Mouse (Mus musculus) forebrain, embryonic 11.5 days (tissue): ENCODE data around the gene Lao1. TPM values are rescaled to one million over a fixed set of nuclear protein-coding genes. Genes with fewer than 3 reads are reported as not detected.
A peak's percentile ranks its signal among the peaks of the same experiment; 100 is the strongest.

Experiments used
- ATAC-seq: fragments of 200-750 bp; cut with Nextera tagmentation; replicated peaks from 2 replicates; pipeline ENCODE4 v1.8.0; 2017; ENCODE audit warnings: moderate TSS enrichment; ENCODE audit not compliant: low FRiP score
- DNase-seq: peaks from one replicate; pipeline ENCODE4 v3.0.0-alpha.2; 2017; ENCODE audit warnings: low spot score
- H3K27ac ChIP-seq: fragments of 300-500 bp; sonication (generic); 2 replicates; pipeline ENCODE4 v1.5.1; 2014; ENCODE audit warnings: low read depth, low read length
- H3K27me3 ChIP-seq: fragments of 300-500 bp; sonication (generic); 2 replicates; pipeline ENCODE4 v1.6.1; 2014; ENCODE audit warnings: mild to moderate bottlenecking, low read length, mixed read lengths; ENCODE audit not compliant: control insufficient read depth, insufficient read depth
- H3K36me3 ChIP-seq: fragments of 300-500 bp; sonication (generic); 2 replicates; pipeline ENCODE4 v1.6.1; 2014; ENCODE audit warnings: mild to moderate bottlenecking, low read length, moderate library complexity, mixed read lengths; ENCODE audit not compliant: control insufficient read depth, insufficient read depth
- H3K4me1 ChIP-seq: fragments of 300-500 bp; sonication (generic); replicated peaks from 2 replicates; pipeline ENCODE4 v1.6.1; 2014; ENCODE audit warnings: low read length, mixed read lengths; ENCODE audit not compliant: control insufficient read depth, insufficient read depth
- H3K4me2 ChIP-seq: fragments of 300-500 bp; sonication (generic); 2 replicates; pipeline ENCODE4 v1.6.1; 2014; ENCODE audit warnings: low read depth, mild to moderate bottlenecking, low read length, moderate library complexity, mixed read lengths; ENCODE audit not compliant: severe bottlenecking
- H3K4me3 ChIP-seq: fragments of 300-500 bp; sonication (generic); 2 replicates; pipeline ENCODE4 v1.5.1; 2014; ENCODE audit warnings: low read depth, low read length
- H3K9ac ChIP-seq: fragments of 300-500 bp; sonication (generic); 2 replicates; pipeline ENCODE4 v1.6.1; 2014; ENCODE audit warnings: low read length
- H3K9me3 ChIP-seq: fragments of 300-500 bp; sonication (generic); 2 replicates; pipeline ENCODE4 v1.6.1; 2016; ENCODE audit warnings: low read length, mixed read lengths; ENCODE audit not compliant: control insufficient read depth
- WGBS: fragments of 180-500 bp; shearing (Covaris S2); extraction: QIAGEN DNeasy Blood & Tissue Kit; methylation state at CpG from one replicate; pipeline ENCODE4 v1.1.7; 2014; 5-methylcytosine and 5-hydroxymethylcytosine counted together
- polyA plus RNA-seq: library from polyadenylated mRNA; unstranded; fragments of >200 nt; fragmentation: Nextera tagmentation; extraction: Ambion mirVana; gene quantifications from 2 replicates; pipeline ENCODE4 v1.2.1, GENCODE M21; 2014

Lao1 gene
- polyA plus RNA-seq, 1 experiment from 2014 or later: not detected

DNA sequence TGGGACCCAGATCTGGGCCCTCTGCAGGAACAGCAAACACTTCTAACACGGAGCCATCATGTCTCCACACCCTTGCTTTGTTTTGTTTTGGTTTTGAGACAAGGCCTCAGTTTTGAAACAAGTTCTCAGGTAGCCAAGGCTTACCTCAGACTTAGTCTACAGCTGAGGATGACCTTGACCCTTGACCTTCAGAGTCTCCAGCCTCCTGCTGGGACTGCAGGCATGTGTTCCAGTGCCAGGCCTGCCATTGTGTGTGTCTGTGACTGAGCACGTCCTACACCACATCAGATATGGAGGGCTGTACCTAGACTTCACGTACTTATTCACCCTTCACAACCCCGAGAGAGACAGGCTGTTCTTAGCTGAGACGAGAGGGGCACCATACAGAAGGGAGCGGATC, 46.2 kb downstream of the Lao1 start:
- Histone ChIP-seq H3K4me3 (no peak overlapping the region), H3K9ac (no peak overlapping the region), H3K4me2 (no peak overlapping the region), H3K27ac (no peak overlapping the region), H3K9me3 (no peaks in the 10 kb centered on the region), H3K36me3 (no peaks in the 10 kb centered on the region), H3K4me1 (peaks cover 5% of the 10 kb centered on the region; the same call in 1 of the 2 replicates), H3K27me3 (no peaks in the 10 kb centered on the region)
- ATAC-seq (no peak), DNase-seq (no peak)
- WGBS: 80% methylated on average over 6 of the region's 6 CpGs

DNA sequence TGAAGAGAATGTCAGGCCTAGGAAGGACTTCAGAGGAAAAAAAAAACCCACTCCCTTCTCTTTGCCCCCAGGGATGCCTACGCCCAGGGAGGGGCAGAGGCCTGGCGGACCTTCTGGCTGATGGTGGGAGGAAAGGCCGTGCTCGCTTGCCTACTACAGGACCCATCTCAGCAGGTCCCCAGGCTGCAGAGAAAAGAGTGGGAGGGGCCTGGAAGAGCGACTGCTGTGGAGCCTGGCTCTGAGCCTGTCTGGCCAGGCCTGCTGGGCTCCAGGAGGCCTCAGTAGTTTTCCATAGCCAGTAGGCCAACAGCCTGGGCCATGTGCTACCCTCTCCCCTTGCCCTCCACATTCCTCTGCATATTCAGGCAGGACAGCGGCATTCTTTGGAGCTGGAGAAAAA, 47.1 kb downstream of the Lao1 start:
- H3K4me3 ChIP-seq: no peak overlapping the region
- H3K4me2 ChIP-seq: no peak overlapping the region
- H3K9ac ChIP-seq: no peak overlapping the region
- no peaks in the 10 kb centered on the region for H3K9me3 ChIP-seq
- H3K27me3 ChIP-seq: no peaks in the 10 kb centered on the region
- peaks cover 5% of the 10 kb centered on the region; the same call in 1 of the 2 replicates for H3K4me1 ChIP-seq
- DNase-seq: no peak
- no peak overlapping the region for H3K27ac ChIP-seq
- H3K36me3 ChIP-seq: no peaks in the 10 kb centered on the region
- WGBS: 27% methylated on average over 6 of the region's 6 CpGs
- ATAC-seq: no peak

DNA sequence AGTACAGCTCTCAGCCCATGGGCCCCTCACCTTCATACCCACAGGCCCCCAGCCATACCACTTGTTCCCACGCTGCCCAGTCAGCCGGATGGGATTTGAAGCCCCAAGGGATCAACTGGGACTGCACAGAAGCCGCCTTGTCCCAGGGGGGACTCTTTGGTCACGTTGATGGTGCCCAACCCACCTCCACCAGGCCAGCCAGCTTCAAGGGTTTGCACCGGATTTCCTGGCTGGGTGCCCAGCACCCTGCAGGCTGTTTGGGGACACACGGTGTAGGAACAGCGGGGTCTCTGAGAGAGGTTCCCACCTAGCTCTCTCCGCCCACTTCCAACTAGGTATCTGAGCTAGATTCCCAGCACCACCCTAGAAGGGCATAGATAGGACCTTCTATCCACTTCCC, 48.4 kb downstream of the Lao1 start:
- H3K36me3 ChIP-seq: no peaks in the 10 kb centered on the region
- H3K9me3 ChIP-seq: no peaks in the 10 kb centered on the region
- no peak overlapping the region for H3K4me2 ChIP-seq
- ATAC-seq: no peak
- no peak overlapping the region for H3K27ac ChIP-seq
- DNase-seq: no peak
- H3K4me3 ChIP-seq: no peak overlapping the region
- H3K4me1 ChIP-seq: peaks cover 7% of the 10 kb centered on the region; the same call in 1 of the 2 replicates
- no peaks in the 10 kb centered on the region for H3K27me3 ChIP-seq
- H3K9ac ChIP-seq: no peak overlapping the region
- 79% methylated on average over 8 of the region's 8 CpGs for WGBS

DNA sequence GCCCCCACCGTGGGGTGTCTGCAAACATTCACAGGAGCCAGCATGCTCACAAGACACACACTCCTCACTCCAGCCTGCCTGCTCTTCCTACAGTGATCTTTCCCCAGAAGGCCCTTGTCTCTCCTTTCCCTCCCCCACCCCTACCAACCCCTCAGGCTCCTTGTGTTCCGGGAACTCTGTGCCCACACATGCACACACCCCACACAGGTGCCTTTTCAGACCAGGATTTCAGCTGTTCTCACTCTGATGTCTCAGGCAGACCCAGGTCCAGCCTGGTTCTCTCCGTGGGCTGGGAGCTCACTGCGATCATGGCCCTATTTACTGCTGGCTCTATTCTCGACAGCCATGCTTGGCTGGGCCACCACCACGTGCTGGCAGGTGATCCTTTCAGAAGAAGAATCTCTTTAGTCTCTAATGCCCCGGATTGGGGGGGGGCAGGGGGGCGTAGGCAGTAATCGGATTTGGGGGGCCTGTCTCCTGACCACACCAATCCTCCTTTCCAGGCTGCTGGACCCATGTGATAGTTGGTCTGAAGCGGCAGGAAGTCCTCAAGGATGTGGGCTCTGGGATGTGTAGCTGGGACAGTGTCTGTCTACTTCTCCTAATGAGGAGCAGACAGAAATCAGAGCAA, 49.8 kb downstream of the Lao1 start:
- DNase-seq: no peak
- H3K4me1 ChIP-seq: peaks cover 7% of the 10 kb centered on the region; the same call in 1 of the 2 replicates
- no peak overlapping the region for H3K4me2 ChIP-seq
- no peak overlapping the region for H3K4me3 ChIP-seq
- no peaks in the 10 kb centered on the region for H3K36me3 ChIP-seq
- WGBS: 47% methylated on average over 10 of the region's 10 CpGs
- no peaks in the 10 kb centered on the region for H3K9me3 ChIP-seq
- no peak overlapping the region for H3K27ac ChIP-seq
- no peaks in the 10 kb centered on the region for H3K27me3 ChIP-seq
- H3K9ac ChIP-seq: no peak overlapping the region
- no peak for ATAC-seq

DNA sequence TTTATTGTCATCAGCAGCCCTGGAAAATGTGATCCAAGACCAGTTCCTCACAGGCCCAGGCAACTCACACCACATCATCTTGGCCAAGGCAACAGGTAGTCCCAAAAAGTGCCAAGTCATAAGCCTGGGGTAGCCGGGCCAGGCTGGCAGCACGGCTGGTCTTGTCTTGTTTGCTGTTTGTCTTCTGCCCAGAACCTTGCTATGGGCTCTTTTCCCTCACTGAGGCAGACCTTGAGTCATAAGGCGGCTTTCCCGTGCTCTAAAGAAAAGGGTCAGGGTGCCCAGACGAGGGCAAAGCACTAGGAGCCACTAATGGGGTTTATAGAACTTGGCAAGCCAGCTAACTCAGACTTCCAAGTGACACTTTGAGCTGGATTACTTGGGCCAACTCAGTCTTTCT, 51.7 kb downstream of the Lao1 start:
- peaks cover 7% of the 10 kb centered on the region; the same call in 1 of the 2 replicates for H3K4me1 ChIP-seq
- H3K9ac ChIP-seq: no peak overlapping the region
- H3K4me2 ChIP-seq: no peak overlapping the region
- H3K27ac ChIP-seq: no peak overlapping the region
- no peaks in the 10 kb centered on the region for H3K9me3 ChIP-seq
- WGBS: 85% methylated on average over 5 of the region's 5 CpGs
- no peaks in the 10 kb centered on the region for H3K27me3 ChIP-seq
- H3K4me3 ChIP-seq: no peak overlapping the region
- DNase-seq (peak; percentile 36), ATAC-seq (no peak)
- H3K36me3 ChIP-seq: no peaks in the 10 kb centered on the region

DNA sequence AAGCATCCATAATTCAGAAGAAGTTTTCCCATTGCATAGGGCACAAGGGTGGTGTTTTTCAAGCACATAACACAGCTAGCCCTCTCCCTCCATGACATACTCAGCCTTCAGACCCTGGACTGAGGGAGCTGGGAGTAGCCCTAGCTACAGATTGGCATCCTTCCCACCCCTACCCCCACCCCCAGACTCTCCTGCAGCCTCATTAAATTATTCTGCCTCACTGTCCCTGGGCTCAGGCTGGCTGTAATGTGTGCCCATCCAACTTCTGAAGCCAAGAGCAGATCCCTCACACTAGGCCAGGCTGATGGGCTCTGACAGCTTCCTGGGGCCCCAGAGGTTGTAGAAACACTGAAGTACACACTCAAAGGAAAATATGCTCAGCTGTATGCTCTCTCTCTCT, 53.6 kb downstream of the Lao1 start:
- Histone ChIP-seq H3K9me3 (no peaks in the 10 kb centered on the region), H3K4me3 (no peak overlapping the region), H3K9ac (no peak overlapping the region), H3K36me3 (no peaks in the 10 kb centered on the region), H3K27me3 (no peaks in the 10 kb centered on the region), H3K4me2 (no peak overlapping the region), H3K27ac (peak overlapping the region; percentile 18; the same call in 1 of the 2 replicates), H3K4me1 (peaks cover 7% of the 10 kb centered on the region)
- peak; percentile 74 for DNase-seq
- peak; percentile 85 for ATAC-seq

DNA sequence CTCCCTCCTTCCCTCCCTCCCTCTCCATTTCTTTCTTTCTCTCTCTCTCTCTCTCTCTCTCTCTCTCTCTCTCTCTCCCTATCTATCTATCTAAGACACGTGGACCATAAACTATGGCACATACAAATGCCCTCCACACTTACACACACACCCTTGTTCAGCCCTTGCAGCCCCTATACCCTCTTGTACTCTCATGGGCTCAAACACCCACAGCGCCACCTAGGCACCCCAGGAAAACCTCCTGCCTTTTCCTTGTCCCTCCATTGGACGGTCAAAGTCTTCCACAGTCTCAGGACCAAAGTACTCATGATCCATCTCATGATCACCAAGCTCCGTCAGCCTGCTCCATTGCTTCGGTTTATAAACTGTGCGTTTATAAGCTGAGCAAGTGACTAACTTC, 54.2 kb downstream of the Lao1 start:
- Histone ChIP-seq H3K4me3 (no peak overlapping the region), H3K27ac (no peak overlapping the region)

DNA sequence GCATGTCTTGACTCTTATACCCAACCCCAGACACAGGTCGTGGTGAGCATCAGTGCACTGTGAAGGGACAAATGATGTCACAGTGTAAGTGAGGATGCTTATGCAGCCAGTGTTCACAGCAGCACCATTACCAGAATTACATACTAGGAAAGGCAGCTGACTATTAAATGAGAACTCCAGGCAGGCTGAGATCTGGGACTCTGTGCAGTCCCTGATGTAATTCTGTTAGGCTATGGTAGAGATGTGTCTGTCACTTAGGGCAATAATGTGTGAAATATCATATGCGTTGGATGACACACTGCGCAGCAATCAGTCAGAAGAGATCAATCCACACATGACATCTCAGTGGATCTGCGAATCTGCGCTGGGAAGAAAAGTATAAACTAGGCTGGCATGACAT, 55.7 kb downstream of the Lao1 start:
- DNase-seq (no peak), ATAC-seq (no peak)
- no peaks in the 10 kb centered on the region for H3K9me3 ChIP-seq
- no peak overlapping the region for H3K9ac ChIP-seq
- no peak overlapping the region for H3K4me3 ChIP-seq
- peaks cover 7% of the 10 kb centered on the region; the same call in 1 of the 2 replicates for H3K4me1 ChIP-seq
- no peak overlapping the region for H3K4me2 ChIP-seq
- no peaks in the 10 kb centered on the region for H3K36me3 ChIP-seq
- no peaks in the 10 kb centered on the region for H3K27me3 ChIP-seq
- H3K27ac ChIP-seq: no peak overlapping the region
- 92% methylated on average over 5 of the region's 5 CpGs for WGBS

More for the DNA sequence above, 54.2 kb downstream of the Lao1 start:
- peak; percentile 51; the same call in 1 of the 2 replicates for ATAC-seq
- Histone ChIP-seq H3K4me2 (no peak overlapping the region), H3K27me3 (no peaks in the 10 kb centered on the region), H3K4me1 (peaks cover 7% of the 10 kb centered on the region), H3K36me3 (no peaks in the 10 kb centered on the region), H3K9ac (no peak overlapping the region), H3K9me3 (no peaks in the 10 kb centered on the region)
- DNase-seq: peak; percentile 57
- WGBS: 61% methylated on average over 6 of the region's 6 CpGs
